Mouse (Mus musculus): ENCODE results near the gene Arf4. TPM values are rescaled to one million over a fixed set of nuclear protein-coding genes. Genes with fewer than 3 reads are reported as not detected.
"Not testable (repeated sequence)": the region's sequence is repeated elsewhere in the genome, so short reads cannot be mapped to it uniquely, and the experiment has no call there.

The Arf4 gene
- polyA plus RNA-seq, 1 experiment from 2014 or later: 553 TPM

- Histone ChIP-seq H3K4me2 (replicated peaks) (peak overlapping the region; percentile 91), H3K4me3 (peak overlapping the region; percentile 94), H3K9me3 (no peaks in the 10 kb centered on the region), H3K27ac (no peak overlapping the region), H3K4me1 (peaks cover 17% of the 10 kb centered on the region), H3K36me3 (peaks cover 14% of the 10 kb centered on the region), H3K9ac (peak overlapping the region; percentile 77), H3K27me3 (no peaks in the 10 kb centered on the region)
- 26% methylated on average over 6 of the region's 6 CpGs for WGBS
- no peak for ATAC-seq (ENCODE audit: insufficient number of reproducible peaks, insufficient read depth, low FRiP score, low TSS enrichment)
These were observed 30.1 kb downstream of the Arf4 start for GRCm38 (mm10) chr14:26667991-26668370.

GRCm38 (mm10) chr14:26668371-26669291 lies 30.8 kb downstream of the Arf4 start:
- H3K4me1 ChIP-seq: peaks cover 17% of the 10 kb centered on the region
- H3K36me3 ChIP-seq: peaks cover 14% of the 10 kb centered on the region
- under 1% methylated on average over 73 of the region's 73 CpGs for WGBS

GRCm38 (mm10) chr14:26669292-26670073 lies 31.6 kb downstream of the Arf4 start, which contains the start of gene Pde12:
Pde12 (minus strand) TSS chr14:26669883.
- peaks cover 14% of the 10 kb centered on the region for H3K36me3 ChIP-seq
- H3K27me3 ChIP-seq: no peaks in the 10 kb centered on the region
- peak within 1 kb of the TSS; percentile 91 for H3K4me2 ChIP-seq (replicated peaks)
- peak within 1 kb of the TSS; percentile 77 for H3K9ac ChIP-seq
- peak; percentile 91 for ATAC-seq (ENCODE audit: insufficient number of reproducible peaks, insufficient read depth, low FRiP score, low TSS enrichment)
- peak within 1 kb of the TSS; percentile 94 for H3K4me3 ChIP-seq
- peaks cover 17% of the 10 kb centered on the region for H3K4me1 ChIP-seq
- H3K27ac ChIP-seq: peak within 1 kb of the TSS; percentile 85
- under 1% methylated on average over 70 of the region's 70 CpGs for WGBS
- H3K9me3 ChIP-seq: no peaks in the 10 kb centered on the region

More at GRCm38 (mm10) chr14:26668371-26669291, 30.8 kb downstream of the Arf4 start:
- Histone ChIP-seq H3K27ac (peak overlapping the region; percentile 85), H3K9me3 (no peaks in the 10 kb centered on the region), H3K9ac (peak overlapping the region; percentile 77), H3K4me3 (peak overlapping the region; percentile 94), H3K27me3 (no peaks in the 10 kb centered on the region), H3K4me2 (replicated peaks) (peak overlapping the region; percentile 91)
- peak; percentile 48; the same call in 1 of the 2 replicates for ATAC-seq (ENCODE audit: insufficient number of reproducible peaks, insufficient read depth, low FRiP score, low TSS enrichment)

- Histone ChIP-seq H3K36me3 (peaks cover 2% of the 10 kb centered on the region; the same call in 1 of the 2 replicates), H3K4me2 (replicated peaks) (no peak overlapping the region), H3K4me1 (peaks cover 17% of the 10 kb centered on the region), H3K27me3 (no peaks in the 10 kb centered on the region), H3K9ac (no peak overlapping the region), H3K4me3 (no peak overlapping the region), H3K9me3 (no peaks in the 10 kb centered on the region), H3K27ac (no peak overlapping the region)
- no peak for ATAC-seq (ENCODE audit: insufficient number of reproducible peaks, insufficient read depth, low FRiP score, low TSS enrichment)
These were observed 33.1 kb downstream of the Arf4 start for GRCm38 (mm10) chr14:26670964-26671363.

GRCm38 (mm10) chr14:26671870-26672615 lies 34.2 kb downstream of the Arf4 start:
- not testable (repeated sequence) for H3K27ac ChIP-seq; ATAC-seq (ENCODE audit: insufficient number of reproducible peaks, insufficient read depth, low FRiP score, low TSS enrichment); H3K4me1 ChIP-seq; H3K9ac ChIP-seq; H3K4me2 ChIP-seq (replicated peaks); H3K36me3 ChIP-seq; H3K4me3 ChIP-seq; H3K9me3 ChIP-seq; H3K27me3 ChIP-seq
- WGBS: 70% methylated on average over 17 of the region's 17 CpGs

GRCm38 (mm10) chr14:26674476-26675169 lies 36.7 kb downstream of the Arf4 start:
- 67% methylated on average over 2 of the region's 2 CpGs for WGBS
- not testable (repeated sequence) for H3K27me3 ChIP-seq

GRCm38 (mm10) chr14:26675371-26675770 lies 37.5 kb downstream of the Arf4 start:
- no peak for ATAC-seq (ENCODE audit: insufficient number of reproducible peaks, insufficient read depth, low FRiP score, low TSS enrichment)

More at GRCm38 (mm10) chr14:26674476-26675169, 36.7 kb downstream of the Arf4 start:
- not testable (repeated sequence) for H3K4me3 ChIP-seq; H3K4me1 ChIP-seq; ATAC-seq (ENCODE audit: insufficient number of reproducible peaks, insufficient read depth, low FRiP score, low TSS enrichment); H3K9me3 ChIP-seq; H3K27ac ChIP-seq; H3K36me3 ChIP-seq; H3K9ac ChIP-seq; H3K4me2 ChIP-seq (replicated peaks)

GRCm38 (mm10) chr14:26675791-26676190 lies 37.9 kb downstream of the Arf4 start:
- Histone ChIP-seq H3K9me3 (no peaks in the 10 kb centered on the region), H3K4me1 (no peaks in the 10 kb centered on the region), H3K36me3 (no peaks in the 10 kb centered on the region), H3K4me3 (no peak overlapping the region), H3K27ac (no peak overlapping the region), H3K4me2 (replicated peaks) (no peak overlapping the region), H3K9ac (no peak overlapping the region), H3K27me3 (no peaks in the 10 kb centered on the region)
- 78% methylated on average over 5 of the region's 5 CpGs for WGBS
- ATAC-seq (ENCODE audit: insufficient number of reproducible peaks, insufficient read depth, low FRiP score, low TSS enrichment): no peak

More at GRCm38 (mm10) chr14:26675371-26675770, 37.5 kb downstream of the Arf4 start:
- Histone ChIP-seq H3K4me1 (no peaks in the 10 kb centered on the region), H3K4me3 (no peak overlapping the region), H3K27ac (no peak overlapping the region), H3K9ac (no peak overlapping the region), H3K36me3 (no peaks in the 10 kb centered on the region), H3K9me3 (no peaks in the 10 kb centered on the region), H3K4me2 (replicated peaks) (no peak overlapping the region), H3K27me3 (no peaks in the 10 kb centered on the region)
- WGBS: 21% methylated on average over 12 of the region's 12 CpGs

GRCm38 (mm10) chr14:26690727-26691126 lies 52.9 kb downstream of the Arf4 start:
- ATAC-seq (ENCODE audit: insufficient number of reproducible peaks, insufficient read depth, low FRiP score, low TSS enrichment): no peak
- Histone ChIP-seq H3K4me3 (no peak overlapping the region), H3K9me3 (no peaks in the 10 kb centered on the region), H3K27ac (no peak overlapping the region), H3K4me2 (replicated peaks) (no peak overlapping the region), H3K9ac (no peak overlapping the region), H3K4me1 (no peaks in the 10 kb centered on the region), H3K36me3 (no peaks in the 10 kb centered on the region), H3K27me3 (no peaks in the 10 kb centered on the region)
- 69% methylated on average over 2 of the region's 2 CpGs for WGBS

- Histone ChIP-seq H3K4me3 (no peak overlapping the region), H3K9me3 (no peaks in the 10 kb centered on the region), H3K27me3 (no peaks in the 10 kb centered on the region), H3K4me2 (replicated peaks) (no peak overlapping the region), H3K36me3 (no peaks in the 10 kb centered on the region), H3K9ac (no peak overlapping the region), H3K27ac (no peak overlapping the region), H3K4me1 (no peaks in the 10 kb centered on the region)
- ATAC-seq (ENCODE audit: insufficient number of reproducible peaks, insufficient read depth, low FRiP score, low TSS enrichment): no peak
- WGBS: 60% methylated on average over 2 of the region's 2 CpGs
These were observed 53.5 kb downstream of the Arf4 start for GRCm38 (mm10) chr14:26691363-26691762.

GRCm38 (mm10) chr14:26692974-26693373 lies 55.1 kb downstream of the Arf4 start, which contains the start of gene Dnah12:
Dnah12 (plus strand) TSS chr14:26693274.
- Histone ChIP-seq H3K4me3 (no peak within 1 kb of the TSS), H3K27ac (no peak within 1 kb of the TSS), H3K9ac (no peak within 1 kb of the TSS), H3K9me3 (no peaks in the 10 kb centered on the region), H3K36me3 (no peaks in the 10 kb centered on the region), H3K27me3 (no peaks in the 10 kb centered on the region), H3K4me1 (no peaks in the 10 kb centered on the region), H3K4me2 (replicated peaks) (no peak within 1 kb of the TSS)
- ATAC-seq (ENCODE audit: insufficient number of reproducible peaks, insufficient read depth, low FRiP score, low TSS enrichment): no peak
- WGBS: 85% methylated on average over 3 of the region's 3 CpGs

All from embryonic facial prominence, embryonic 12.5 days (tissue).